Mouse (Mus musculus) right cerebral cortex, postnatal 25 days (tissue): ENCODE measurements at regions not wholly inside any gene's neighbourhood (a gene's known extent, or its start where the extent isn't known, plus 50 kb on each side); places are given as distances from the start of the nearest gene placed in this dataset.
A peak's percentile ranks its signal among the peaks of the same experiment; 100 is the strongest.

Experiments used
- DNase-seq: peaks from one replicate; pipeline ENCODE4 v3.0.0; 2022

DNA sequence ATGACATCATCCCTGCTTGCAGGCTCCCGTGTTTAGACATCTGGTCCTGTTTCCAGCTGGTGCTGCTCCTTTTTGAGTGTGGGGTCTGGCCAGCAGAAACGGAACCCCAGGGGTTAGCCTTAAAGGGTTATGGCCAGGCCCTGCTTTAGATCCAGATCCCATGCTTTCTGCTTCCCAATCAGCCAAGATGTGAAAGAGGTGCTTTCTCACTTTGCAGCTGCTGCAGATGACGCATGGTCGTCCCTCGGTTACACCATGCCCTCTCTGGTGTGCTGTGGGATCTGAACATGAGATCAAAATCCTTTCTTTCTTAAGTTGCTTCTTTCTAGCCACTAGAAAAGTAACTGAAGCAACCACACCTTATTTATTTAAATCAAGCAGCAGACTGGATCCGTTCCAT, 1399.1 kb upstream of the Lrrc6 start:
- no peak for DNase-seq

DNA sequence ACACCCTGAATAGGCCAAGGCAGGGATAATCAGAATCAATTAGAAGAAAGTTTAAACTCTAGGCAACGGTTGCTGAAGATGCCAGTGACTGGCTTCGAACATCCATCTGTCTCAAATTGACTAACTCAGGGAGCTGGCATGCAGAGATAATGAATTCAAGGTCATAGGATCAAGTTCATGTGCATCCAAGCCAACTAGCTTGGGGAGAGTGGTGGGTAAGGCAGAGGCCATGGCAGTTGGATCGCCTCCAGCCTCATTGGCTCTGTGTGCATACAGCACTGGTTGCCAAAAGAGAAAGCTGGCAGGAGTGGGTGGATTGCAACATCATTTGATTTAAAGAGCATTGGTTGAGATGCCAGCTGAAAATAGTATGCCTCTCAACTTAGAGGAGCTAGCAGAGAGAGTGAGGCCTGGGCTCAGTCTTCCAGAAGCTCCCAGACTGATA, 1398.3 kb upstream of the Lrrc6 start:
- peak; percentile 51 for DNase-seq

DNA sequence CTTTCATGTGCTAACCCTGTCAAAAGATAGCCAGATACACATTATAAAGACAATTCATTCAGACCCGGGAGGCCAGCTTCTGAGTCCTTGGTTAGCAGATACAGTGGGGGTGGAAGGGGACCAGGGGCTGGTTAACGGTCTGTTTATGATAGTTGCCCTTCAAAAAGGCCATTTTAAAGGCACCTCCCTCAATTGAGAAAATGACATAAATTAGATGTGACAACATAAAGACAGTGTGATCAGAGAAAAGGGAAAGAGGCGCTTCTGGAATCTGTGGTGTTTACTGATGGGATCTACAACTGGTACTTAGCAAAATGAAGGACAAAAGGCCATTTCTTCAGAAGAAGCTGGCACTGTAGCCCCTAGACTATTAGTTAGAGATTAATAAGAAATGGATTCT, 1391.4 kb upstream of the Lrrc6 start:
- no peak for DNase-seq

DNA sequence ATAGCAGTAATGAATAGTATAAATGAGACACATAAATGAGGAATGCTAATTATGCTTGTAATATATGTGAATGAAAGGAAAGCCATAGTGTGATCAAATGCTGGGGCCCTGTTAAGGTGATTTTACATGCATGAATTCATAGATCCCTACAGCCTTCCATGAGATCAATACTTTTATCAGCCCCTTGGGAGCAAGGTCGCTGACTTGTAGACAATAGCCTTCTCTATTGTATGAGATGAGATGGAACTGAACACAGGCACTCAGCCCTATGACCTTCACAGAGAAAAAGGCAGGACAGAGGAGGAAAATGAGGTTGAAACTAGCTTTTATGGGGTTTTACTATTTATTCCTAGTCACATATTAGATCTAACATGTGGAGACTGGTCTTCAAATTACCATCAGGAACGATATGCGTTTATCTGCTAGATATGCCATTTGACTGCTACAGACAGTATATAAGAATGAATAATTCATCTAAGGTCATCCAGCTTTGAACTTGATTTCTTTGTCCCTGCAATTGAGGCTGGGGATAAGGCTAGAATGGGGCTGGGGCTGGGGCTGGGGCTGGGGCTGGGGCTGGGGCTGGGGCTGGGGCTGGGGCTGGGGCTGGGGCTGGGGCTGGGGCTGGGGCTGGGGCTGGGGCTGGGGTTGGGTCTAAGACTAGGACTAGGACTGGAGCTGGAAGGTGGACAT, 1390.0 kb upstream of the Lrrc6 start:
- no peak for DNase-seq

DNA sequence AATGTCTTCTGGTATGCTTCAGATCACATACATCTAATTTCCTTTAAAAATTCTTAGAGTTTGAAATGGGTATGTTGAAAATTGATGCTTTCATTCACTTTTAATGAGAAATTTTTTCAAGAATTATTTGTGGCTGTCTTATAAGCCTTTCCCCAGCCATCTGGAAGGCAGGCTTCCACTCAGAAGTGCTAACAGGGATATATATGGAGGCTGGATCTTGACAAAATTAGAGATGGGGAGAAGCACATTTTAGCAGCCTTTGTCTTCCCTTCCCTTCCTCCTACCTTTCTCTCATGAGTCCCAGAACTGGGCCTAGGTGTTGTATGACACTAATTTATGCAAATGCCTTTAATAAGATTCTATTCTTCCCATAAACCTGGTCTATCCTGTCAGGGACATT, 1387.8 kb upstream of the Lrrc6 start:
- no peak for DNase-seq

DNA sequence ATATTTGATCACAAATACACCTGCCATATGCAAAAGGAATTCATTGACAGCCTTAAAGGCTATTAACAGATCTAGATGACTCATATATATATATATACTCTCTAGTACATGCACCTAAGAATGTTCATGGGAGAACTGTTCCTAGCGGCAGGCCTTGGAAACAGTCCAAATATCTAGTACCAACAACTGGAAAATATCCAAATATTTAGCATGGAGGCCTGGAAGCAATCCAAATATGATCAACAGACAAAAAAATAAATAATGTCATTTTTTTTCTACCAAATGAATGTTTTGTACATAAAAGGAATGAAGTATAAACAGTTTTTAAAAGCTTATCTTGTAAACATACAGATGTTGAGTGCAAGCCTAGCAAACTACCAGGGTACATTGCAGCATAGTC, 1354.6 kb upstream of the Lrrc6 start:
- no peak for DNase-seq

DNA sequence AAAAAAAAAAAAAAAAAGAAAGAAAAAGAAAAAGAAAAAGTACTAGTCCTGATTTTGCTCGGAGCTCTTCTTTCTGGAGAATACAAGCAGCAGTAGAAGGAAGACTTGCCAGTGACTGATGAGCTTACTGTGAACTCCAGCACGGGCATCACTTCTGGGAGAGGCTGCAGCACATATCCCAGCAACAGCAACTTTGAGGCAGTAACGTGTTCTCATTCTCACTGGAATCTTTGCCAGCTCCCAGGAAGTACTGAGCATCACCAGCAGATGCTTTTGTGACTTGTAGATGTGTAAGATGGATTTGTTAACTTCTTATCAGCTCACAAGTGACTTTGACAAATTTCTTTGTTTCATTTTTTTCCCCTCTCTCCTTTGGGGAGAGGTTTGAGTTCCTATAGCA, 1349.4 kb upstream of the Lrrc6 start:
- no peak for DNase-seq

DNA sequence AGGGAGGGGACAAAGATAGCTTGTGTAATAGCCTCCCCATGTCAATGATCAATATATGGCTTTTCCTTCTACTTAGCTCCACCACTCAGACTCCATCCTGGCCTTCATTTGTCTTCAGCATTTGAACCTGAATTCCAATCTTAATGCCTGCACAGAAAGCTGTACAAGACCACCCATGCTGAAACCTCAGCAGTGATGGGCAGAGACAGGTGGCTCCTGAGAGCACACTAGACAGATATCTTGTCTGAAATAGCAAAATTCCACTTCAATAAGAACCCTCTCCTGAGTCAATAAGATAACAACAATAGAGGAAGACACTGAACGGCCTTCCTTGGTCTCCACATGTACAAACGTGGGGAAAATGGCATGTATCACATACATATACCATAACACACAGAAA, 1345.0 kb upstream of the Lrrc6 start:
- DNase-seq: no peak

DNA sequence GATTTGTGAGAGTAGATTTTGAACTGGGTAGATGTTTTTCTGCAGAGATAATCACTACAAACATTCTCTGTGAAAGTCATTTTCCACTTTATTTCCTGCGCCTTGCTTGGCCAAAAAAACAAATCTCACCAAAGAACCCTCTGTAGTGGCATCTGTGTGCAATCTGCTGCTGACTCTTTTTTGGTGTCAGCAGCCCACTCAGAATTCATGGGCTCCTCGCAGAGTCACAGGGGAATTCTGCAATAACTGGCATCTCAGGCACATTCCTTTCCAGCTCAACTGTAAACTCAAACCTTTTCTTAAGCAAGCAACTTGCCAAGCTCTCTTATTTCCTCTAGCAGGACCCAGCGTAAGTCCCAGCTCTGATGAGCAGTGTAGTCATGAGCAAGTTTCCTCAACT, 1340.0 kb upstream of the Lrrc6 start:
- DNase-seq: peak; percentile 65

DNA sequence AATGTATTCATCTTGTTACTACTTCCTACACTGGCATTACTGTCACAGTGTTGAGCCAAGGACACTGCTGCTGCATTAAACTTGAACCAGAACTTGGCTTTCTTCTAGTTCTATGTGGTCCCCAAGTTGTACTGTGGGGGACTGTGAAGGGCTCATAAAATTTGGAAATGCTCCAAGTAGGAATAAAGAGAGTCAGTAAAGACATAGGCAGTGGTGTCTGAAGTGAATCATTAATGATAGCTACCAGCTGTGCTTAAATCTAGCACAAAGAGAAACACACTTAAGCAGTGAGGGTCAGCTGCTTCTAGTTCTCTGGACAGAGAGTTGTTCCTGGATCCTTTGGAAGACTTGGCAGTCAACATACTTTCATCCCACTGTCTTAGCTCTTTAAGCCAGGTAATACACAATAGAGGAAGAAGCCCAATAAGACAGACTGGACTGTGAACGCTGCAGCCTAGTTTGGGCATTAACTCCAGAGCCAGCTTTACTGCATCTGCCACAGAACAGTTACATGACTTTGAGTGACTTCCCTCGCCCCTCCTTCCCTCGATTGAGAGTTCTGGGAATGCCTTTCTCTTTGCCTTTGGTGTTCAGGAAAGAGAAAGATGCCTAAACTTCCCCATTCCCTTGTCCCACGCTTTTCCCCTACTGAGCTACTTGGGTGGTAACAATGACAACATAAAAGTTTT, 1325.2 kb upstream of the Lrrc6 start:
- DNase-seq: no peak

DNA sequence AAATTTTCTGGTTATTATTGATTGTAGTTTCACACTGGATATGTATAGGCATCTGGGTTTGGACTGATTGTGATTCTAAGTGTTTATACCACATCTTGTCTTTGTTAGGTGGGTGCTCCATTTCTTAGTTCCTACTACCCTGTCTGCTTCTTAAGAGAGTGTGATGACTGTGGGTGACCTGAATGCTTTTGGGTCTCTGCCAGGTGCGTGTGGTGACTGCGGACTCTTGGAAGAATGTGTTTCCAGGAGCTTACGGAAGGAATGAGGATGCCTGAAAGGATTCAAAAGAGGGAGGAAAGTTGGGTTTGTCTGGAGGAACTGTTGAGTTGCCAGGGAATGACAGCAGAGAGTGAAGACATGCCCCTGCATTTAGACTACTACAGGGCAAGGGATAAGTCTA, 1322.5 kb upstream of the Lrrc6 start:
- no peak for DNase-seq

DNA sequence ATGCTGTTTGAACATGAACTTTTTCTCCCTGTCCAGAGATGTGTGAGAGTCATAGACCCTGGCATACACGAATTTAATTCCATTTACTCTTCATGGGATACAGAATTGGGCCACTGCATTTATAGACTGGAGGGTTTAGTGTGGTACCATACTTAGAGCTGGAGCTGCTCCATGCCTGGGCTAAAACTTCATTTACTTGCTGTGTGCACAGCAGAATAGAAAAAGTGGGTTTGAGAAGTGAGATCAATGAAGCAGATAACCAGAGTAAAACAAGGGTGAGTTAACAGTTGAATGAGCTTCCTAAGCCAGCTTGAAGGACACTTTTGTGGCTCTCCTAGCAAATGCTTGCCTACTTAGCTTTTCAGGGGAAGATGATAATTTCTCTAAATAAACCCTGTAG, 1299.2 kb upstream of the Lrrc6 start:
- no peak for DNase-seq

DNA sequence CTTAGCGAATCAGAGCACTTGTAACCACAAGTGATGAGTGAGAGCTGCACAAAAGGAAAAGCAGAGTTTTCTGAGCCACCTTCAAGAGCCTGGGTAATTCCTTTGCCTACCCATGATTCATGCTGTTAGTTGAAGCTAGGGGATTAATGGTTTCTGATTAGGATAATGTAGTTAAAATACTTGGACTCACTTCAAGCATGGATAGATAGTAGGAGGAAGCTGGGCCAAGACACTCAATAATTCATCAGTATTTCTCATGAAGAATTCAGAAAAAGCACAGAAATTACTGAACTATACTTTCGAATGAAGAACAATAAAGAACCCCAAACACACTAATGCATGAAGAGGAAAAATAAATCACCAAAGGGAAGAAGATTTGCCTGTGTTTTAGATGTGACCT, 1294.9 kb upstream of the Lrrc6 start:
- DNase-seq: no peak

DNA sequence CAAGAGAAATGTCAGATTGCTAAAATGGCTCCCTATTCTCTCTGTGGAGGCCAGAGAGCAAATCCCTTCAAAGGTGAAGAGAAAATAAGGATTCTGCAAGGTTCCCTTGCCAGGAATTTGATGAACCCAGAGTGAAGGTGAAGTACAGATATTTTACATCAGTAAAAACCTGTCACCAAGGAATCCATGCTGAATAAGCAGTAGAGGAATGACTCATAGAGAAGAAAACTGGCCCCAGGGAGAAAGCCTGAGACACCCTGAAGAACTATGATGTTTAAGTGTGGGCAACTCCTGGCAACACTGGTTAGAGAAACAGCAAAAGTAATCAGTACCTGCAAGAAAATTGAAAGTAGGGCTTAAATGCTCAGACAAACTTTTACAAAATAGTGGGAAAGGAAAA, 1292.1 kb upstream of the Lrrc6 start:
- no peak for DNase-seq

DNA sequence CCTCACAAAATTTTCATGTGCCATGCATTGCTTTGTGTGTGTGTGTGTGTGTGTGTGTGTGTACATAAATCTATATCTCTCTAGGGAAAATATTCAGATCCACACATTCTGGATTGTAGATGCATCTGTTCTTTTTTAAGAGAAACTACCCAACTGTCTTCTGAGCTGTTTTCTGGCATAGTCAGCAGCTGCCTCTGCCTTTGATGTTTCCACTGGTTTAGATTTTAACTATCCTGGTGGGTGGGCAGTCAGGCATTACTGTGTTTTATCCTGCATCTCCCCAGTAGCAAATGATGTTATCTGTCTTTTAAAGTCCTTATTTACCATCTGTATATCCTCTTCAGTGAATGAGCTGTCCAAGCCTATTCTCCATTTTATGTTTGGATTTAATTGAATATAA, 1287.9 kb upstream of the Lrrc6 start:
- no peak for DNase-seq

DNA sequence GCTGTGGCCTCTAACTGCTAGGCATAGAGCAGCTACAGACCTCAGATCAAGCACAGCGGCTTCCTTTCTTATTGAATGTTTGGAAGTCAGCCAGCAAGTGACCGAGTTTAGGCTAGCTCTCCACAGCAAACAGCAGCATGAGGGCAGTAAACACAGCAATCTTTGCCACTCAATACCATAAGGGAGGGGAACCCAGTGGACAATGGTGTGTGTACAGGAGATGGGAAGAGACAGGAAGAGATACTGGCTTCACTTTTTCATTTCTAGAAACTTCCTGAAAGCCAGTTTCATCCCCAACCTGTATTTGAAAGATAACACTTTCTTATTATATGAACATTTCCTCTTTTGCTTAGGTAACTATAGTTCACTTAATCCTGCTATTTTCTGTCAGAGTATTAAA, 1284.9 kb upstream of the Lrrc6 start:
- DNase-seq: no peak

DNA sequence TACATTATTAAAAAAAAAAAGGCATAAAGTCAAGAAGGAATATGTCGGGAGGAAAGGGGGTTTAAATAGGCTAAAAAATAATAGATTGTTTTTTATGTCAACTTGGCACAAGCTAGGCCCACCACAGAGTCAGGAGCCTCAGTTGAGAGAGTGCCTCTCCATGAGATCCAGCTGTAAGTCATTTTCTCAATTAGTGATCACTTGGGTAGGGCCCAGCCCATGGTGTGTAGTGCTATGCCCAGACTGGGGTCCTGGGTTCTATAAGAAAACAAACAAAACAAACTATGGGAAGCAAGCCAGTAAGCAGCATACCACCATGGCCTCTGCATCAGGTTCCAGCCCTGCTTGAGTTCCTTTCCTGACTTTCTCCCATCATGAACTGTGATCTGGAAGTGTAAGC, 1283.0 kb upstream of the Lrrc6 start:
- no peak for DNase-seq

DNA sequence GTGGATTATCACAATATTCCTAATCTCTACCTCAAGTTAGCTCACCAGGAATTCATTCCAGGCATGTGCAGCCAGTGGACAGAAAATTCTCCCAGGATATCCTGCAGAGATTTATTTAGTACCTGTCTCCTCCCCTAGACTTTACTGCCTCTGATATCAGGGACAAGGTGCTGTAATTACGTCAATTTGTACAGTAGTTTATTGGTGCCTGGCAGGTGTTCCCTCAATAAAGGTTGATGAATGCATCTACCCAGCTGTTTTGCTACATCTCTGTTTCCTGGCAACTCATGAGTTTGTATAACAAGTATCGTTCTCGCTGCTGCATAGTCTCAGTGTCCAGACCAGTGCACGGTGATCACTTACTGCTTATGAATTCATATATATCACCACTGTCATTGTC, 1281.8 kb upstream of the Lrrc6 start:
- DNase-seq: no peak

DNA sequence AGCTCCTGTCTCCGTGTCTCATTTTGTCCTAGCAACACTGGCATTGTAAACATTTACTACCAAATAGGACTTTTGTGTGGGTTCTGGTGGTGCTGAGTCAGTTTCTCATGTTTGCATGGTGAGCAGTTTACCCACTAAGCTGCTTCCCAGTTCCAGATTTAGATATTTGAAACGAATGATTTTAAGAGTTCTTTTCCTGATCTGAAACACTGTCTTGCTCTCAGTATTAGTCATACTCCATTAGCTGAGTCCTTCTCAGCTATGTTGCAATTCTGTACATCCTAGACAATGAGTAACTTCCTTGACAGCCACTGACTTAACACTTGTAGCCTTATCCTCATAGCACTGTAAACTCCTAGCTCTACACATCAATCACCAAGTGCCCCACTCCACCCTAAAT, 1280.1 kb upstream of the Lrrc6 start:
- no peak for DNase-seq

DNA sequence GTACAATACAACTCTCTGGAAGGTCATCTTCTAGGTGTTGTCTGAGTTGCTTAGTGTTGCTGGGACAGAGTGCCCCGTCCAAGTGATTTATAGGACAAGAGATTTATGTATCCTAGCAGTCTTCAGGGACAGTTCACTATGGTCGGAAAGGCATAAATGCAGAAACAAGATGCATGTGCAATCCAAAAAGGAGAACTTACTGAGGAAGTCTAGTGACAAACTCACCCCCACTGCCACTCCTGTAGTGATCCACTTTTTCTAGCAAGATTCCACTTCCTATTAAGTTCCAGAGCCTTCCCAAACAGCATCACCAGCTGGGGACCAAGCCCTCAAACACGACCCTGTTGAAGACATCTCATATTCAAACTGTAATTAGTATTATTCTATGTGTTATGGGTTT, 1266.9 kb upstream of the Lrrc6 start:
- no peak for DNase-seq

DNA sequence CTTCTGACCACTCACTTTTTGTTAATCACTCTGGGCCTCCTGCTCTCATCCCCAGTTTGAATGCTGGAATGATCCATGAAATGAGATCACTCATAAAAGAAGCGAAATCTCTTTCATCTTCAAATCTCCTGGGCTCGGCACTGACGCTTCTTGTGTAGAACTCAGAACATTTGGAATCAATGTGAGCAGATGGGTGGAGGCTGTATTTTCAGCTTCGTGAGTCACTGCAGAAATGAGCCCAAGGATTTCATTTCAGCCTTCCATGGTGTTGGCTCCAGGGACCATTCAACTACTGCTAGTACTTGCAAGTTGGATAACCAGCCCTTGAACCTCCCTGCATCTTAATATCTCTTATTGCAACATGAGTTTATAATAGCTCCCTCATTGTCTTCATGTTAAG, 1258.5 kb upstream of the Lrrc6 start:
- peak; percentile 20 for DNase-seq

DNA sequence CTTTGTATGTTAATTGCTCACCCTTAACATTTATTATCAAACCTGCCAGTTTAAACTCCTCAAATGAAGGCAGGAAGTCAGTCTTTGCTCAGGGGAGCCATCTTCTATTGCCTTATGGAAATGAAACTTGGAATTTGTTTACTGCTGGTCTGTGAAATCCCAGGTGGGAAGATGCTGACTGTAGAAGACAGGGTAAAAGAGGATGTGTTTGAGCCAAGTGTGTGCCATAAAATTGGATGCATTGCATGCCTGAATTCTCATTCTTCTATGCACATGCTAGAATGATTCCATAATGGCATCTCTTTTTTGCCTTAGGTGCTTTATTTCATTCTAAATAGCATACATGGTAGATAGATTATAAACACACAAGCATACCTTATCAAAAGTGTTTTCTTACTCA, 1249.9 kb upstream of the Lrrc6 start:
- no peak for DNase-seq

DNA sequence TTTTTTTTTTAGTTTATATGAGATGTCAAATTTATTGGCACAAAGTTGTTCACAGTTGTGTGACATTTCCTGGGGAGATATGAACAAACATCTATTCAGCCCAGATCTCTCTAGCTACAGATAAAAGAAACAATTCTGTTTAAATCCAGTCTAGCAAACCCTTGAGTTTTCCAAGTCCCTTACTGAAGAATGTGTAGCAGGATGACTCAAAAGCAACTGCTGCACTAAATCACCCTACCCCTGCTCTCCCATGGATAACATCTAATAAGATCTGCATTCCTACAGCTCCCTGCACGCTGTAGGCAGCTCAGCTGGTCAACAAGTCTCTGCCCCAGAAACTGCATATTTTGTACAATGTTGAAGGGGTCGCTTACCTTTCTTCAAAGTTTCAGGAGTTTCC, 1242.6 kb upstream of the Lrrc6 start:
- DNase-seq: no peak

DNA sequence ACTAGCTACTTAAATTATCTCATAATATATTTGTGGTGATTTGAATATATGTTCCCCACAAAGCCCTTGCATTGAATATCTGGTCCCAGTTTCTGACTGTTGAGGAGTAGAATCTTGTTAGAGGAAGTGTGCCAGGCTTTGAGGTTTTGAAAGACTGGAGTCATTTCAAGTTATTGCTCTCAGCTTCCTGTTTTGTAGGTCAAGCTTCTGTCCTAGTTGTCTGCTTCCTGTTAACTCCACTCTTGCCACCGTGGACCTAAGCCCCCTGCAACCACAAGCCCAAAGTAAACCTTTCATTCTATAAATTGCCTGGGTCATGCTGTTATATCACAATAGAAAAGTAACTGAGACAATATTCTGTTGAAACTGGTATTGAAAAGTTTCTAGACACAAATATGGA, 1232.3 kb upstream of the Lrrc6 start:
- DNase-seq: no peak

DNA sequence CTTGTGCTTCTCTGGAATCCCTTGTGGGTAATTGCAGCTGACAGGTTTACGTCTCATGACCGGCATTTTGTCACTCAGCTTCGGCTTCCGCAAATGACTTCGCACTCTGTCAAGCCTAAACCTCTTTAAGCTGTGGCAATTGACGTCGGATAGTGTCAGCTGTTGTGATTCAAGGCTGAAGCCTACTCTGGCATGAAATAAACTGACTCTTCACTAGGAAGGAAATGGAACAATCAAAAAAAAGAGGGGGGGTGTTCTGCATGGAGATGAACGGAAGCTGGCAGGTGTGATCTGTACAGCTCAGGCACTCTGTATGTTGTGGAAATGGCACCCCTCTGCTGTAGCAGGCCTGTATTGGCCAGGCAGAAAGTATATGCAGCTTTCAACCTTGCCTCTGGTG, 1228.8 kb upstream of the Lrrc6 start:
- DNase-seq: no peak
